Mouse (Mus musculus) heart, embryonic 16.5 days (tissue): ENCODE measurements around the gene Eno3. TPM values are rescaled to one million over a fixed set of nuclear protein-coding genes. Genes with fewer than 3 reads are reported as not detected.

ENCODE experiments used
- ATAC-seq: fragments of 200-750 bp; cut with Nextera tagmentation; replicated peaks from 2 replicates; pipeline ENCODE4 v1.8.0; 2017; ENCODE audit warnings: moderate number of reproducible peaks; ENCODE audit not compliant: insufficient read depth, low FRiP score; ENCODE audit errors: extremely low read depth
- H3K27ac ChIP-seq: fragments of 300-500 bp; sonication (generic); 2 replicates; pipeline ENCODE4 v1.5.1; 2014; ENCODE audit warnings: mild to moderate bottlenecking, low read length, control low read depth, moderate library complexity
- H3K27me3 ChIP-seq: fragments of 300-500 bp; sonication (generic); 2 replicates; pipeline ENCODE4 v1.6.1; 2014; ENCODE audit warnings: low read length, mixed read lengths; ENCODE audit not compliant: control insufficient read depth, insufficient read depth
- H3K36me3 ChIP-seq: fragments of 300-500 bp; sonication (generic); 2 replicates; pipeline ENCODE4 v1.6.1; 2014; ENCODE audit not compliant: control insufficient read depth, insufficient read depth
- H3K4me1 ChIP-seq: fragments of 300-500 bp; sonication (generic); 2 replicates; pipeline ENCODE4 v1.6.1; 2014; ENCODE audit warnings: low read length, mixed read lengths; ENCODE audit not compliant: control insufficient read depth, insufficient read depth
- H3K4me2 ChIP-seq: fragments of 300-500 bp; sonication (generic); 2 replicates; pipeline ENCODE4 v1.6.1; 2014; ENCODE audit warnings: low read depth, mild to moderate bottlenecking, control low read depth, low read length
- H3K4me3 ChIP-seq: fragments of 300-500 bp; sonication (generic); 2 replicates; pipeline ENCODE4 v1.5.1; 2014; ENCODE audit warnings: mild to moderate bottlenecking, control low read depth, low read length
- H3K9ac ChIP-seq: fragments of 300-500 bp; sonication (generic); 2 replicates; pipeline ENCODE4 v1.6.1; 2014; ENCODE audit warnings: low read length, control low read depth
- H3K9me3 ChIP-seq: fragments of 300-500 bp; sonication (generic); replicated peaks from 2 replicates; pipeline ENCODE4 v1.6.1; 2016; ENCODE audit warnings: low read length; ENCODE audit not compliant: control insufficient read depth
- WGBS: fragments of 180-500 bp; shearing (Covaris S2); extraction: QIAGEN DNeasy Blood & Tissue Kit; methylation state at CpG from one replicate; pipeline ENCODE4 v1.1.7; 2014; 5-methylcytosine and 5-hydroxymethylcytosine counted together
- polyA plus RNA-seq: library from polyadenylated mRNA; unstranded; fragments of >200 nt; fragmentation: Nextera tagmentation; extraction: Ambion mirVana; gene quantifications from 2 replicates; pipeline ENCODE4 v1.2.1, GENCODE M21; 2015

Eno3 gene
- polyA plus RNA-seq, 1 experiment from 2014 or later = 578 TPM

GRCm38 (mm10) chr11:70621972-70622814 is 34.8 kb upstream of the Eno3 start:
- peaks cover 5% of the 10 kb centered on the region; the same call in 1 of the 2 replicates for H3K4me1 ChIP-seq
- no peaks in the 10 kb centered on the region for H3K27me3 ChIP-seq
- no peaks in the 10 kb centered on the region for H3K36me3 ChIP-seq
- no peak overlapping the region for H3K4me2 ChIP-seq
- no peak for ATAC-seq
- no peaks in the 10 kb centered on the region for H3K9me3 ChIP-seq
- WGBS = 36% methylated on average over 7 of the region's 7 CpGs
- H3K4me3 ChIP-seq = no peak overlapping the region
- no peak overlapping the region for H3K9ac ChIP-seq
- no peak overlapping the region for H3K27ac ChIP-seq

GRCm38 (mm10) chr11:70623053-70623742 is 33.8 kb upstream of the Eno3 start:
- Histone ChIP-seq H3K9me3 (no peaks in the 10 kb centered on the region), H3K9ac (no peak overlapping the region), H3K4me3 (no peak overlapping the region), H3K4me2 (no peak overlapping the region), H3K36me3 (no peaks in the 10 kb centered on the region), H3K27ac (no peak overlapping the region), H3K27me3 (no peaks in the 10 kb centered on the region), H3K4me1 (peaks cover 5% of the 10 kb centered on the region; the same call in 1 of the 2 replicates)
- WGBS = 65% methylated on average over 10 of the region's 10 CpGs
- ATAC-seq = no peak

GRCm38 (mm10) chr11:70625473-70625872 is 31.5 kb upstream of the Eno3 start:
- H3K9ac ChIP-seq = no peak overlapping the region
- no peaks in the 10 kb centered on the region for H3K36me3 ChIP-seq
- no peak overlapping the region for H3K4me3 ChIP-seq
- no peaks in the 10 kb centered on the region for H3K27me3 ChIP-seq
- no peaks in the 10 kb centered on the region for H3K9me3 ChIP-seq
- peaks cover 5% of the 10 kb centered on the region; the same call in 1 of the 2 replicates for H3K4me1 ChIP-seq
- WGBS = 44% methylated on average over 4 of the region's 4 CpGs
- no peak for ATAC-seq
- no peak overlapping the region for H3K4me2 ChIP-seq
- no peak overlapping the region for H3K27ac ChIP-seq

GRCm38 (mm10) chr11:70626877-70627276 is 30.1 kb upstream of the Eno3 start:
- no peaks in the 10 kb centered on the region for H3K9me3 ChIP-seq
- no peak overlapping the region for H3K9ac ChIP-seq
- WGBS = 72% methylated on average over 4 of the region's 4 CpGs
- H3K4me1 ChIP-seq = peaks cover 4% of the 10 kb centered on the region; the same call in 1 of the 2 replicates
- no peaks in the 10 kb centered on the region for H3K27me3 ChIP-seq
- no peak overlapping the region for H3K4me3 ChIP-seq
- no peaks in the 10 kb centered on the region for H3K36me3 ChIP-seq
- no peak overlapping the region for H3K4me2 ChIP-seq
- H3K27ac ChIP-seq = no peak overlapping the region
- ATAC-seq = no peak

- H3K9me3 ChIP-seq = no peaks in the 10 kb centered on the region
- H3K27me3 ChIP-seq = no peaks in the 10 kb centered on the region
- H3K36me3 ChIP-seq = no peaks in the 10 kb centered on the region
- no peak overlapping the region for H3K4me3 ChIP-seq
- no peak overlapping the region for H3K27ac ChIP-seq
- H3K4me2 ChIP-seq = no peak overlapping the region
- no peaks in the 10 kb centered on the region for H3K4me1 ChIP-seq
- no peak for ATAC-seq
- 59% methylated on average over 2 of the region's 2 CpGs for WGBS
- no peak overlapping the region for H3K9ac ChIP-seq
Measured at GRCm38 (mm10) chr11:70628431-70628830, 28.6 kb upstream of the Eno3 start.

GRCm38 (mm10) chr11:70629557-70629956 is 27.4 kb upstream of the Eno3 start:
- ATAC-seq = no peak
- Histone ChIP-seq H3K27me3 (no peaks in the 10 kb centered on the region), H3K4me3 (no peak overlapping the region), H3K9ac (no peak overlapping the region), H3K9me3 (no peaks in the 10 kb centered on the region), H3K4me2 (no peak overlapping the region), H3K4me1 (no peaks in the 10 kb centered on the region), H3K36me3 (no peaks in the 10 kb centered on the region), H3K27ac (no peak overlapping the region)
- 47% methylated on average over 5 of the region's 5 CpGs for WGBS

- Histone ChIP-seq H3K9ac (no peak overlapping the region), H3K4me3 (no peak overlapping the region), H3K4me1 (no peaks in the 10 kb centered on the region), H3K4me2 (no peak overlapping the region), H3K27me3 (no peaks in the 10 kb centered on the region), H3K27ac (no peak overlapping the region), H3K36me3 (no peaks in the 10 kb centered on the region), H3K9me3 (no peaks in the 10 kb centered on the region)
- 59% methylated on average over 7 of the region's 7 CpGs for WGBS
- no peak for ATAC-seq
Measured at GRCm38 (mm10) chr11:70630129-70630528, 26.9 kb upstream of the Eno3 start.

- H3K36me3 ChIP-seq = no peaks in the 10 kb centered on the region
- no peak overlapping the region for H3K4me2 ChIP-seq
- no peak for ATAC-seq
- H3K9me3 ChIP-seq = no peaks in the 10 kb centered on the region
- WGBS = 76% methylated on average over 4 of the region's 4 CpGs
- H3K4me3 ChIP-seq = no peak overlapping the region
- no peak overlapping the region for H3K9ac ChIP-seq
- no peak overlapping the region for H3K27ac ChIP-seq
- no peaks in the 10 kb centered on the region for H3K27me3 ChIP-seq
- peaks cover 11% of the 10 kb centered on the region for H3K4me1 ChIP-seq
Measured at GRCm38 (mm10) chr11:70635601-70636000, 21.4 kb upstream of the Eno3 start.

- Histone ChIP-seq H3K9me3 (no peaks in the 10 kb centered on the region), H3K27ac (no peak overlapping the region), H3K4me2 (no peak overlapping the region), H3K4me3 (no peak overlapping the region), H3K36me3 (no peaks in the 10 kb centered on the region), H3K27me3 (no peaks in the 10 kb centered on the region), H3K4me1 (peaks cover 11% of the 10 kb centered on the region), H3K9ac (no peak overlapping the region)
- ATAC-seq = no peak
- WGBS = 89% methylated on average over 1 of the region's 1 CpGs
Measured at GRCm38 (mm10) chr11:70637764-70638163, 19.2 kb upstream of the Eno3 start.
